Mouse (Mus musculus): ENCODE data around the gene Gnaq. TPM values are rescaled to one million over a fixed set of nuclear protein-coding genes. Genes with fewer than 3 reads are reported as not detected.

Gnaq gene
- total RNA-seq, 2 experiments from 2014 or later = 165 to 178 TPM

- DNase-seq (ENCODE audit: low spot score in 2 of 2) = no peak
- intact Hi-C loops (cut with DNase I) = no loop called here
Observed at GRCm38 (mm10) chr19:16330161-16330560, 197.5 kb downstream of the Gnaq start.

GRCm38 (mm10) chr19:16331047-16331446 lies 198.4 kb downstream of the Gnaq start:
- DNase-seq (ENCODE audit: low spot score in 2 of 2) = no peak
- intact Hi-C loops (cut with DNase I) = no loop called here

DNA sequence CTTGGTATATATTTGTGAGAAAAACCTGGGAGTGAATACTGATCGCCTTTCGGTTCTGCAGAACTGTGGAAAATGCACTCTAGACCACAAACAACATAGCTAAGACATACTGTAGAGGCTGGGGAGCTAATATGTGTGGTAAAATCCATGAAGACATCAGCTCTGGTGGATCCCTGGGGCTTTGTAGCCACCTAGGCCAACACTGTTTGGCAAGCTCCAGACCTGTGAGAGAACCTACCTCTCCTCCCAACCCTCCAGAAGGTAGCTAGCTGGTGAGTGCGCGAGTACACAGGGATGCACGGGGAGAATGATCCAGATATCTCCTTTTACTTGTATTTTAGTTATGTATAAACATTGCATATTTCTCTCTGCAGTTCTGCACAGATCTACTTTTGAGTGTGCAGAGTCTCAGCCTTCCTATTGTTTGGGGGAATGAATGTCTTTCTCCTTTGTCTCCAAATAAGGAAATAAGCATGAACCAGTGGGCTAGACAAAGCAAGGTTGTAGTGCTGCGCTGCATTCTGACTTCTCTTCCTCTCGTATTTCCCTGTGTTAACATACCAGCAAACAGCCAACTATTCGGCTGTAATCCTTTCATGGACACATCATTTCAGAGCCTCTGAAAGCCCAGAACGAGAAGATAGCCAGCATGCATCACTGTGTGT lies 205.4 kb downstream of the Gnaq start:
- no peak for DNase-seq (ENCODE audit: low spot score in 2 of 2)

GRCm38 (mm10) chr19:16339954-16340586 lies 207.4 kb downstream of the Gnaq start:
- intact Hi-C loops (cut with DNase I) = no loop called here
- DNase-seq (ENCODE audit: low spot score in 2 of 2) = no peak

More for the DNA sequence above, 205.4 kb downstream of the Gnaq start:
- intact Hi-C loops (cut with DNase I) = no loop called here

- no peak for DNase-seq (ENCODE audit: low spot score in 2 of 2)
- intact Hi-C loops (cut with DNase I) = no loop called here
Observed at GRCm38 (mm10) chr19:16342702-16343101, 210.1 kb downstream of the Gnaq start.

DNA sequence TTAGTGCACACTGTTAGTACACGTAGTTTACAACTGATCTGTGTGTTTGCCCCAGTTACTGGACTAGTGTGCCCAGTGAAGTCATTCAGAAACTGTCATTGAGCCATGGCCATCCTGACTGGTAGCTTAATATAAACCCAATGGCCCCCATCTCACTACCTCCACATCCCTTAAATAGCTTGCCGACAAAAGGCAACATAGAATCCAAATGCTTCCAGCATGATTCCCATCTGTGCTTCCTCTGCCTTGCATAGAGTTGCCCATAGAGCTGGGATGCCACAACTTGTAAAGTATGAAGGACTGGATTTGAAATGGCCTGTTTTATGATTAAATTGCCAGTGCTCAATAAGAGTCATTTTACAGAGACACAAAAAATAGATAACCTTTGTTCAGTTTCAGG lies 212.9 kb downstream of the Gnaq start:
- DNase-seq (ENCODE audit: low spot score in 2 of 2) = peak; percentile 33 to 91
- intact Hi-C loops (cut with DNase I) = loop anchor here (5.0 kb wide), 3 partner anchors 83 to 283 kb away; partner anchors contain the start of gene Gnaq

- intact Hi-C loops (cut with DNase I) = loop anchor here (5.0 kb wide), 3 partner anchors 85 to 285 kb away; partner anchors contain the start of gene Gnaq
- no peak for DNase-seq (ENCODE audit: low spot score in 2 of 2)
Observed at GRCm38 (mm10) chr19:16347037-16347436, 214.4 kb downstream of the Gnaq start.

GRCm38 (mm10) chr19:16353701-16354136 lies 221.1 kb downstream of the Gnaq start:
- intact Hi-C loops (cut with DNase I) = no loop called here
- no peak for DNase-seq (ENCODE audit: low spot score in 2 of 2)

DNA sequence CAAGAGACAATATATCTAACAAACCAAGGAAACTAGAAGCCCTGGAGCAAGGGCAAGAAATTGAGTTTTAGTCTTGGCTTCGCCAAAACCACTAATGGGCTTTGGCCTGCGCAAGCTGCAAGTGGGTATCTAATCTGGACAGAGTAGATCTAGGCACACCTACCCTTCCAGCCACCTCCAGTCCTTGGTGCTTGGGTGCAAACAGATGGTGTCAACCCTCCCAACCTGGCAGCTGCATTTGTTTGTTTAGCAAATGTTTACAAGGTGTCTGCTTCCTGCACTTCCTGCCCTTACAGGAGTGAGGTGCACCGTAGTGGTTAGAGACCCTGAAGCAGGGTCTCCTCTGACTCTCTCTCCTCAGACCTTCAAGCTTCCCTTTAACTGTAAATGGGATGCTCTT lies 225.5 kb downstream of the Gnaq start:
- intact Hi-C loops (cut with DNase I) = loop anchor here (1.0 kb wide), 1 partner anchor 241 kb away; no protein-coding TSS in a partner anchor
- no peak for DNase-seq (ENCODE audit: low spot score in 2 of 2)

GRCm38 (mm10) chr19:16358905-16359304 lies 226.3 kb downstream of the Gnaq start:
- intact Hi-C loops (cut with DNase I) = loop anchor here (1.0 kb wide), 1 partner anchor 240 kb away; no protein-coding TSS in a partner anchor
- peak in 1 of 2 experiments; percentile 51 for DNase-seq (ENCODE audit: low spot score in 2 of 2)

GRCm38 (mm10) chr19:16366465-16367063 lies 233.9 kb downstream of the Gnaq start:
- intact Hi-C loops (cut with DNase I) = no loop called here
- DNase-seq (ENCODE audit: low spot score in 2 of 2) = no peak

GRCm38 (mm10) chr19:16367218-16367617 lies 234.6 kb downstream of the Gnaq start:
- no peak for DNase-seq (ENCODE audit: low spot score in 2 of 2)
- intact Hi-C loops (cut with DNase I) = no loop called here

- intact Hi-C loops (cut with DNase I) = no loop called here
- DNase-seq (ENCODE audit: low spot score in 2 of 2) = no peak
Observed at GRCm38 (mm10) chr19:16371680-16372079, 239.0 kb downstream of the Gnaq start.

DNA sequence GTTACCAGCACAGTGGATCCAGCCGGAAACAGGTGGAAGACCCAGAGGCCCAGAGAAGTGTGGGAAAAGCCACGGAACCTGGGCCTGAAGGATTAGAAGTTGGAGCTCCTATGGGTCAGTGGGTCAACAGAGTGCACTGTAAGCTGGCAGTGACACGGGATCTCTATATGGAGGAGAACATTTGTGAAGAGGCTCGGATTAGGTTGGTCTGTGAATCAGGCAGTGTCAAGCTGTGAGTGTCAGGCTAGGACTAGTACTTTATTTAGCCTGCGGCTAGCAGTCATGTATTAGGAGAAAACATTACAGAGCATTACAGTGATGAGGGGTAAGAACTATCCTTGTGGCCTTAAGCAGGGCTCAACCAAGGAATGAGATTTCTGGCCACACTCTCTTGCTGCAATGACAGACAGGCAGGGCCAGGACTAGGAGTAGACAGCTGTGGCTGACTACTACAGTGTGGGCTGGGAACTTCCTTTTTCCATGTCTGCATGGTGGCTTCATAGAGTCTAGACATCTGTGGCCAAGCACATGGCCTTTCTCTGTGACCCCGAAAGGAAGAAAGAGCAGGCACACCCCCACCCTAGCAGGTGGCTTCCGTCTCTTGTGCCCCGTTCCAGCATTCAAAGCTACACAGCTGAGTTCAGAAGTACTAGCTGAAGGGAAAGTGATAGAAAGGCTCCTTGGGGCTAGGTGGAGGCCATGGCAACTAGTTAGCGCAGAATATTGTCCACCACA lies 240.3 kb downstream of the Gnaq start:
- DNase-seq (ENCODE audit: low spot score in 2 of 2) = peak in 1 of 2 experiments; percentile 44
- intact Hi-C loops (cut with DNase I) = no loop called here

DNA sequence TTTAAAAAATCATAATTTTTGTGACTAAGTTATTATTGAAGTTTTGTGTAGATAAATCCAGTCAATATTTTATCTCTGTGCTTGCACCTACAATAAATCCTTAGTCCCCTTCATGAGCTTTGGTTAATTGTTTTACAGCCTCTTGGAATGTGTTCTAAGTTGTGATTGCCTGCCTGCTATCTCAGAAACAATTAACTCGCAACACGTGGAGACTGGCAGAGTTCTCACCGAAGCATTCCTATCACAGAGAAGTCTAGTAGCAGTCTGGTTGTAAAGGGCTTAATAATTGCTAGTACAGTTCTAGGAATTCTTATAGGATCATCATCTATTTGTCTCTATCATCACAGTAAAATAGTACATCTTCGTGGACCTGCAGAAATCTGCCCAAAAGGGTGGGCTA lies 243.2 kb downstream of the Gnaq start:
- DNase-seq (ENCODE audit: low spot score in 2 of 2) = no peak
- intact Hi-C loops (cut with DNase I) = no loop called here

- no peak for DNase-seq (ENCODE audit: low spot score in 2 of 2)
- intact Hi-C loops (cut with DNase I) = no loop called here
Observed at GRCm38 (mm10) chr19:16378565-16378964, 245.9 kb downstream of the Gnaq start.

- intact Hi-C loops (cut with DNase I) = no loop called here
Observed at GRCm38 (mm10) chr19:16379687-16380086, 247.1 kb downstream of the Gnaq start.

DNA sequence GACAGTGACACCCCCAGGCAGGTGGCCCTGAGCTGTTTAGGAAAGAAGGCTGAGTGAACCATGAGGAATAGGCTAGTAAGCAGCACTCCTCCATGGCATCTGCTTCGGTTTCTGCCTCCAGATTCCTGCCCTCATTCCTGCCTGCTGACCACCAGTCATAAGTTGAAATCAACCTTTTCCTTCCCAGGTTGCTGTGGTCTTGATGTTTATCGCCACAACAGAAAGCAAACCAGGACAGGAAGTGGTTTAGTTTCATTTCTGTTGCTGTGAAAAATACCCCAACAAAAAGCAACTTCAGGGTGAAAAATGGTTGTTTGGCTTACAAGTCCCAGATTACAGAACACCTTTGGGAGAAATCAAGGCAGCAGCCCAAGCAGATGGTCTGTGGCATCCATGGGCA lies 249.8 kb downstream of the Gnaq start:
- no peak for DNase-seq (ENCODE audit: low spot score in 2 of 2)
- intact Hi-C loops (cut with DNase I) = no loop called here

More at GRCm38 (mm10) chr19:16379687-16380086, 247.1 kb downstream of the Gnaq start:
- DNase-seq (ENCODE audit: low spot score in 2 of 2) = no peak

GRCm38 (mm10) chr19:16383127-16383526 lies 250.5 kb downstream of the Gnaq start:
- no peak for DNase-seq (ENCODE audit: low spot score in 2 of 2)

GRCm38 (mm10) chr19:16384094-16384493 lies 251.5 kb downstream of the Gnaq start:
- DNase-seq (ENCODE audit: low spot score in 2 of 2) = no peak
- intact Hi-C loops (cut with DNase I) = no loop called here

More at GRCm38 (mm10) chr19:16383127-16383526, 250.5 kb downstream of the Gnaq start:
- intact Hi-C loops (cut with DNase I) = no loop called here

All from left cerebral cortex, postnatal 25 days (tissue).